Mouse (Mus musculus) limb, embryonic 11.5 days (tissue): ENCODE data around the gene Mrps26. TPM values are rescaled to one million over a fixed set of nuclear protein-coding genes. Genes with fewer than 3 reads are reported as not detected.
"Not testable (repeated sequence)": the region's sequence is repeated elsewhere in the genome, so short reads cannot be mapped to it uniquely, and the experiment has no call there.

ENCODE experiments used
- ATAC-seq: fragments of 200-750 bp; cut with Nextera tagmentation; 2 replicates; pipeline ENCODE4 v1.8.0; 2017; ENCODE audit warnings: low read depth; ENCODE audit not compliant: insufficient number of reproducible peaks, low FRiP score, low TSS enrichment
- DNase-seq: peaks from one replicate; pipeline ENCODE4 v3.0.0-alpha.2; 2015; ENCODE audit warnings: low spot score
- H3K27ac ChIP-seq: fragments of 300-500 bp; sonication (generic); replicated peaks from 2 replicates; pipeline ENCODE4 v1.5.1; 2014; ENCODE audit warnings: low read depth, mild to moderate bottlenecking, low read length
- H3K27me3 ChIP-seq: fragments of 300-500 bp; sonication (generic); 2 replicates; pipeline ENCODE4 v1.6.1; 2014; ENCODE audit warnings: mild to moderate bottlenecking, low read length, mixed read lengths; ENCODE audit not compliant: control insufficient read depth, insufficient read depth
- H3K36me3 ChIP-seq: fragments of 300-500 bp; sonication (generic); 2 replicates; pipeline ENCODE4 v1.6.1; 2014; ENCODE audit warnings: mild to moderate bottlenecking, low read length, moderate library complexity, mixed read lengths; ENCODE audit not compliant: control insufficient read depth, insufficient read depth
- H3K4me1 ChIP-seq: fragments of 300-500 bp; sonication (generic); 2 replicates; pipeline ENCODE4 v1.6.1; 2014; ENCODE audit warnings: low read length, mixed read lengths; ENCODE audit not compliant: control insufficient read depth, insufficient read depth
- H3K4me2 ChIP-seq: fragments of 300-500 bp; sonication (generic); 2 replicates; pipeline ENCODE4 v1.6.1; 2014; ENCODE audit warnings: low read depth, mild to moderate bottlenecking, moderate library complexity; ENCODE audit not compliant: severe bottlenecking
- H3K4me3 ChIP-seq: fragments of 300-500 bp; sonication (generic); 2 replicates; pipeline ENCODE4 v1.5.1; 2014; ENCODE audit warnings: low read depth, low read length
- H3K9ac ChIP-seq: fragments of 300-500 bp; sonication (generic); 2 replicates; pipeline ENCODE4 v1.6.1; 2014; ENCODE audit warnings: mild to moderate bottlenecking, low read length
- H3K9me3 ChIP-seq: fragments of 300-500 bp; sonication (generic); 2 replicates; pipeline ENCODE4 v1.6.1; 2016; ENCODE audit warnings: low read length; ENCODE audit not compliant: control insufficient read depth
- WGBS: fragments of 180-500 bp; shearing (Covaris S2); extraction: QIAGEN DNeasy Blood & Tissue Kit; methylation state at CpG from one replicate; pipeline ENCODE4 v1.1.7; 2014; 5-methylcytosine and 5-hydroxymethylcytosine counted together
- polyA plus RNA-seq: library from polyadenylated mRNA; unstranded; fragments of >200 nt; fragmentation: Nextera tagmentation; extraction: Ambion mirVana; gene quantifications from 2 replicates; pipeline ENCODE4 v1.2.1, GENCODE M21; 2014

The Mrps26 gene
- 80.2 and 90.2 TPM in 2 replicates for polyA plus RNA-seq

GRCm38 (mm10) chr2:130563212-130564055, at the start of gene Mrps26:
Gene Mrps26 (plus strand): TSS chr2:130563742.
- ATAC-seq = peak; percentile 97
- Histone ChIP-seq H3K27me3 (no peaks in the 10 kb centered on the region), H3K9ac (peak within 1 kb of the TSS; percentile 76), H3K36me3 (peaks cover 3% of the 10 kb centered on the region; the same call in 1 of the 2 replicates), H3K9me3 (no peaks in the 10 kb centered on the region), H3K4me2 (peak within 1 kb of the TSS; percentile 71), H3K27ac (no peak within 1 kb of the TSS), H3K4me3 (peak within 1 kb of the TSS; percentile 82), H3K4me1 (peaks cover 9% of the 10 kb centered on the region; the same call in 1 of the 2 replicates)
- peak; percentile 91 for DNase-seq
- under 1% methylated on average over 61 of the region's 61 CpGs for WGBS

- Histone ChIP-seq H3K27ac (no peak overlapping the region), H3K4me3 (no peak overlapping the region), H3K36me3 (peaks cover 2% of the 10 kb centered on the region; the same call in 1 of the 2 replicates), H3K4me1 (no peaks in the 10 kb centered on the region), H3K27me3 (no peaks in the 10 kb centered on the region), H3K4me2 (no peak overlapping the region), H3K9me3 (no peaks in the 10 kb centered on the region), H3K9ac (no peak overlapping the region)
- ATAC-seq (no peak), DNase-seq (no peak)
- 95% methylated on average over 8 of the region's 8 CpGs for WGBS
These were observed 49.6 kb upstream of the Mrps26 start for GRCm38 (mm10) chr2:130513907-130514306.

DNA sequence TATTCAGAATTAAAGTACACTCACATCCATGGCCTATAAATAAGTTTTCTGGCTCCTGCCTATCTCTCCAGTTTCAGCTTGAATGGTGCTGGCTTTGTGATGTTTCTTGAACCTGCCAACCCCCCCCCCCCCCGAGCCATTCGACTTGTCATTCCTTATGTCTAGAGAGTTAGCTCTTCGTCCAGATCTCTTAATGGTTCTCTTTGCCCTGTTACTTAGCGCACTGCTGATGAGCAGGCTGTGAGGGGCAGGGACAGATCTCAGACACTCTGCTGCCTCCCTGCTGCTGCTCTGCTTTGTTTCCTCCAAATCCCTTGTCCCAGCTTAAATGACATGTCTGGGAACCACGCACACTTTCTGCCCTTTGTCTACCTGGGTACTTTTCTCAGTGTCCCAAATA, 47.8 kb upstream of the Mrps26 start:
- no peak overlapping the region for H3K4me2 ChIP-seq

GRCm38 (mm10) chr2:130521927-130522326, 41.6 kb upstream of the Mrps26 start:
- H3K4me3 ChIP-seq = no peak overlapping the region
- no peak overlapping the region for H3K9ac ChIP-seq
- H3K9me3 ChIP-seq = no peaks in the 10 kb centered on the region
- H3K36me3 ChIP-seq = peaks cover 7% of the 10 kb centered on the region
- DNase-seq (no peak), ATAC-seq (no peak)
- no peaks in the 10 kb centered on the region for H3K27me3 ChIP-seq
- no peaks in the 10 kb centered on the region for H3K4me1 ChIP-seq
- WGBS = 98% methylated on average over 2 of the region's 2 CpGs
- no peak overlapping the region for H3K4me2 ChIP-seq
- no peak overlapping the region for H3K27ac ChIP-seq

More for the DNA sequence above, 47.8 kb upstream of the Mrps26 start:
- ATAC-seq (no peak), DNase-seq (no peak)
- H3K4me1 ChIP-seq = no peaks in the 10 kb centered on the region
- H3K9ac ChIP-seq = no peak overlapping the region
- 78% methylated on average over 5 of the region's 5 CpGs for WGBS
- no peaks in the 10 kb centered on the region for H3K9me3 ChIP-seq
- peaks cover 9% of the 10 kb centered on the region for H3K36me3 ChIP-seq
- H3K4me3 ChIP-seq = no peak overlapping the region
- no peaks in the 10 kb centered on the region for H3K27me3 ChIP-seq
- H3K27ac ChIP-seq = no peak overlapping the region

DNA sequence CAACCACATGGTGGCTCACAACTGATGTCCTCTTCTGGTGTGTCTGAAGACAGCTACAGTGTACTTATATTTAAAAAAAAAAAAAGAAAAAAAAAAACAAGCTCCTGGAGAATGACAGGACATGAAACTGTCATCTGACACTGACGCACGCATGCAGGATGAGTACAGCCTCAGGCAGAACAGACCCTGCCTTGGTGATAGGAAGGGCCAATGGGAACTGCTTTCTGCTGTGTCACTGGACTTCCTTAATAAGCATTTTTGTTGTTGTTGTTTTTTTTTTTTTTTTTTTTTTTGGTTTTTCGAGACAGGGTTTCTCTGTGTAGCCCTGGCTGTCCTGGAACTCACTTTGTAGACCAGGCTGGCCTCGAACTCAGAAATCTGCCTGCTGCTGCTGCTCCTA, 38.1 kb upstream of the Mrps26 start:
- ATAC-seq, H3K9ac ChIP-seq, H3K27ac ChIP-seq, H3K4me3 ChIP-seq, H3K36me3 ChIP-seq, H3K27me3 ChIP-seq, DNase-seq, H3K4me1 ChIP-seq, H3K9me3 ChIP-seq, H3K4me2 ChIP-seq: not testable (repeated sequence)
- 96% methylated on average over 3 of the region's 4 CpGs for WGBS

GRCm38 (mm10) chr2:130528457-130528856, 35.1 kb upstream of the Mrps26 start:
- 84% methylated on average over 6 of the region's 6 CpGs for WGBS
- Histone ChIP-seq H3K9ac (no peak overlapping the region), H3K4me1 (no peaks in the 10 kb centered on the region), H3K4me2 (no peak overlapping the region), H3K4me3 (no peak overlapping the region), H3K9me3 (no peaks in the 10 kb centered on the region), H3K27ac (no peak overlapping the region), H3K36me3 (no peaks in the 10 kb centered on the region), H3K27me3 (no peaks in the 10 kb centered on the region)
- DNase-seq = no peak
- no peak for ATAC-seq

GRCm38 (mm10) chr2:130529290-130529689, 34.3 kb upstream of the Mrps26 start:
- no peaks in the 10 kb centered on the region for H3K27me3 ChIP-seq
- no peaks in the 10 kb centered on the region for H3K9me3 ChIP-seq
- 84% methylated on average over 2 of the region's 2 CpGs for WGBS
- H3K27ac ChIP-seq = no peak overlapping the region
- H3K36me3 ChIP-seq = peaks cover 5% of the 10 kb centered on the region
- no peak overlapping the region for H3K4me3 ChIP-seq
- no peak overlapping the region for H3K4me2 ChIP-seq
- no peak overlapping the region for H3K9ac ChIP-seq
- DNase-seq (no peak), ATAC-seq (no peak)
- no peaks in the 10 kb centered on the region for H3K4me1 ChIP-seq

DNA sequence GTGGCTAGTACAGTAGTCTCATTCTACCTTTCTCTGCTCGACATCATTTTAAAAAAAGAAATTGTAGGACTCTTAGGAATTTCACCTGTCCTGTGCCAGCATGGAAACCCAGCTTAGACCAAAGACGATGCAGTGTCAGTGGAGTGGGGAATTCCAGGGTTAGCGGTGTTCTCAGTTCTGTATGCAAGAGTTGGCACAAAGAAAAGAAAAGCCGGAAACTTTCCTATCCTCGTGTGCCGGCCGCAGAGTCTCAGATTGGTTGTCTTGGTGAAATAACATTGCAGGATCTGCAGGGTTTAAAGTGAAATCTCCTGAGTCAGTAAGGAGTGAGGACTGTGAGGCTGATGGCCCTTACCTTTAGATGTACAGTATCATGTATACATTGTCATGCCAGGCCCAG, 33.6 kb upstream of the Mrps26 start:
- no peak overlapping the region for H3K27ac ChIP-seq
- no peaks in the 10 kb centered on the region for H3K27me3 ChIP-seq
- no peak overlapping the region for H3K4me2 ChIP-seq
- ATAC-seq (no peak), DNase-seq (no peak)
- no peak overlapping the region for H3K4me3 ChIP-seq
- peaks cover 7% of the 10 kb centered on the region for H3K36me3 ChIP-seq
- 97% methylated on average over 7 of the region's 7 CpGs for WGBS
- no peak overlapping the region for H3K9ac ChIP-seq
- H3K4me1 ChIP-seq = no peaks in the 10 kb centered on the region
- no peaks in the 10 kb centered on the region for H3K9me3 ChIP-seq
